Mouse (Mus musculus) thymus, adult 18-20 months (tissue): ENCODE results near the gene Rnf169.
"Not testable (repeated sequence)": the region's sequence is repeated elsewhere in the genome, so short reads cannot be mapped to it uniquely, and the experiment has no call there.

Experiments used
- DNase-seq, 2 experiments: peaks; one replicate each; pipeline ENCODE4 v3.0.0; 2022; ENCODE audit warnings: mixed read lengths in 2 of 2

Rnf169 gene

GRCm38 (mm10) chr7:99945012-99945411 is 35.2 kb downstream of the Rnf169 start:
- not testable (repeated sequence) for DNase-seq

GRCm38 (mm10) chr7:99944520-99944919 is 35.7 kb downstream of the Rnf169 start:
- DNase-seq = no peak

GRCm38 (mm10) chr7:99940669-99941068 is 39.6 kb downstream of the Rnf169 start:
- no peak for DNase-seq

- peak in 1 of 2 experiments; percentile 19 for DNase-seq
Observed at GRCm38 (mm10) chr7:99935758-99936157, 44.5 kb downstream of the Rnf169 start.

- DNase-seq = peak; percentile 52 to 60
Observed at GRCm38 (mm10) chr7:99926916-99927714, 53.1 kb downstream of the Rnf169 start.

GRCm38 (mm10) chr7:99920416-99920815 is 59.8 kb downstream of the Rnf169 start:
- DNase-seq = no peak

- peak in 1 of 2 experiments; percentile 61 for DNase-seq
Observed at GRCm38 (mm10) chr7:99919971-99920370, 60.3 kb downstream of the Rnf169 start.

- no peak for DNase-seq
Observed at GRCm38 (mm10) chr7:99919164-99919563, 61.1 kb downstream of the Rnf169 start.

GRCm38 (mm10) chr7:99917320-99917844 is 62.9 kb downstream of the Rnf169 start:
- peak in 1 of 2 experiments; percentile 46 for DNase-seq

GRCm38 (mm10) chr7:99916741-99917319 is 63.4 kb downstream of the Rnf169 start:
- peak; percentile 65 to 76 for DNase-seq

GRCm38 (mm10) chr7:99915511-99915910 is 64.7 kb downstream of the Rnf169 start:
- DNase-seq = no peak

- peak in 1 of 2 experiments; percentile 38 for DNase-seq
Observed at GRCm38 (mm10) chr7:99914316-99914715, 65.9 kb downstream of the Rnf169 start.

- peak; percentile 75 to 84 for DNase-seq
Observed at GRCm38 (mm10) chr7:99911038-99911437, 69.2 kb downstream of the Rnf169 start.

GRCm38 (mm10) chr7:99907463-99907862 is 72.8 kb downstream of the Rnf169 start:
- no peak for DNase-seq

- no peak for DNase-seq
Observed at GRCm38 (mm10) chr7:99906346-99906745, 73.9 kb downstream of the Rnf169 start.

- DNase-seq = no peak
Observed at GRCm38 (mm10) chr7:99904421-99905005, 75.7 kb downstream of the Rnf169 start.

- DNase-seq = no peak
Observed at GRCm38 (mm10) chr7:99902918-99903665, 77.2 kb downstream of the Rnf169 start.

- DNase-seq = peak; percentile 55 to 68
Observed at GRCm38 (mm10) chr7:99902208-99902607, 78.0 kb downstream of the Rnf169 start.

- DNase-seq = no peak
Observed at GRCm38 (mm10) chr7:99896905-99897304, 83.3 kb downstream of the Rnf169 start.

- no peak for DNase-seq
Observed at GRCm38 (mm10) chr7:99894478-99894877, 85.8 kb downstream of the Rnf169 start.

GRCm38 (mm10) chr7:99893967-99894366 is 86.3 kb downstream of the Rnf169 start:
- DNase-seq = no peak

GRCm38 (mm10) chr7:99892351-99892750 is 87.9 kb downstream of the Rnf169 start:
- no peak for DNase-seq

- no peak for DNase-seq
Observed at GRCm38 (mm10) chr7:99891471-99891870, 88.8 kb downstream of the Rnf169 start.
